Mouse (Mus musculus): ENCODE measurements around the gene Asna1. TPM values are rescaled to one million over a fixed set of nuclear protein-coding genes. Genes with fewer than 3 reads are reported as not detected.

The Asna1 gene
- polyA plus RNA-seq, 1 experiment from 2014 or later, result 113 TPM

DNA sequence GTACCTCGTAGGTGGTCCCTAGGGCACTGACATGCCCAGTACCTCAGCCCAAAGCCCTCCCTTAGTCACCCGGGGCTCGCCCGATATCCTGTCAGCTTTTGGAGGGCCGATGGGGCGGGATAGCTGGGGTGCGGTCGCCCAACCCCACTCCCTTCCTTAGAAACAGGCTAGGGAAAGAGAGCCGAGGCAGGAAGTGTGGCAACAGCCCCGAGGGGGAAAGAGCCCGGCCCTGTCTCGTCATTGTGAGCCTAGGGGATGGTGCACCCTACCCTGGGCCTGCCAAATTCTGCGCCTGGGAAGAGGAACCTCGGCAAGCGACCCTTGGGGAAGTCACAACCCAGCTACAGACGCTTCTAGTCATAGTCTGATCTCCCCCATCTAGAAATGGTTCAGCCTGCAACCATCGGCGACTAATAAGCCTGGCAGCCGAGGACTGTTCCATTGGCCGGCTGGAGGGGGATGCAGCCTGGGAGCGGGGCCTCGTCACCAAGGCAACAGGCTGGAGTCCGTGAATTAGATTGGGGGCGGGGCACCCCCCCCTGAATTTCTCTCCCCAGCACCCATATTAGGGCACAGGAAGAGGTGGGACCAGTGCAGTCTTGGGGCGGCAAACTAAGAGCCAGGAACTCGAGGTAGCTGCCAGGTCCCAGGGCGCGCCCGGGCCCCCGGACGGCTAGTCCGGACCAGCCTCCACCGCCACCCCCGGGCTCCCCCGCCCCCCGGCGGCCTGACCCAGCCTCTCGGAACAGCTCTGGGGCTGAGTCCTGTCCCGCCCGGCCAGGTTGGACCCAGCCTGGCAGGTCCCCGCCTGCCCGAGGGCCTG is 45.3 kb downstream of the Asna1 start:
- Histone ChIP-seq H3K4me2 (peak overlapping the region; percentile 99), H3K27ac (replicated peaks) (peak overlapping the region; percentile 90), H3K9me3 (no peaks in the 10 kb centered on the region), H3K9ac (peak overlapping the region; percentile 88), H3K36me3 (peaks cover 6% of the 10 kb centered on the region), H3K27me3 (replicated peaks) (no peaks in the 10 kb centered on the region), H3K4me1 (peaks cover 78% of the 10 kb centered on the region), H3K4me3 (peak overlapping the region; percentile 73)
- peak; percentile 6; the same call in 1 of the 2 replicates for ATAC-seq (ENCODE audit: extremely low read depth, insufficient number of reproducible peaks, low FRiP score, low TSS enrichment)
- 1% methylated on average over 42 of the region's 42 CpGs for WGBS

DNA sequence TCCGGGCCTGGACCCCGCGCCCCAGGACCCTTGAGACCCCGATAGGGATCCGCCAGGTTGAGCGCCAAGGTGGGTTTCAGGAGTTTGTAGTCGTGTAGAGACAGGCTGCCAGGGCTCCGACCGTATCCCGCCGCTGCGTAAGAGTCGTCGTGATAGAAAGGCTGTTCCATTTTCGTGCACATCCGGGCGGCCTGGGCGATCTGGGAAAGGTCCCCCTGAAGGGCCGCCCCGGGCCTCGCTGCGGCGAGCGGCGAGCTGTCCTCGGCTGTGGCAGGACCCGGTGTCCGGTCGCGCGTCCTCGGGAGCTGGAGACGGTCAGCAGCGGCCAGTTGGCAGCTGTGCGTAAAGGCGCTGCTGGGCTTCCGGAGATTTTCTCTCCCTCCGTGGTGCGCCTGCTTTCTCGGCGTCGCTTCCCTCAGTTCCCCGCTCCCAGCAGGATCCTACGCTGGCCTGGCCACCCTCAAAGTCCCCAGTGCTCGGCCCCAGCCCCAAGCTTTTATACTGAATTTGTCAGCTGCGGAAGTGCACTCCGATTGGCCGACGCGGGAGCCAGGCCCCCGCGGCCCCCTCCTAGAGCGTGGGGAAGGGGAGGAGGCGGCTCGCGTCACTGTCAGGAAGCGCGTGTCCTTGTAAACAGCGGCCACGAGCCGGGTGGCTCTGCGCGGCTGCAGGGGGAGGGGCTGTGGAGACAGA is 46.7 kb downstream of the Asna1 start, which contains the start of gene Junb:
Gene Junb, minus strand, starts transcription at position 471 of the 693 bp plus-strand sequence.
- Histone ChIP-seq H3K9me3 (no peaks in the 10 kb centered on the region), H3K4me1 (peaks cover 73% of the 10 kb centered on the region), H3K36me3 (peaks cover 20% of the 10 kb centered on the region), H3K4me2 (peak within 1 kb of the TSS; percentile 99), H3K27ac (replicated peaks) (peak within 1 kb of the TSS; percentile 90), H3K4me3 (peak within 1 kb of the TSS; percentile 73), H3K27me3 (replicated peaks) (no peaks in the 10 kb centered on the region), H3K9ac (peak within 1 kb of the TSS; percentile 88)
- ATAC-seq (ENCODE audit: extremely low read depth, insufficient number of reproducible peaks, low FRiP score, low TSS enrichment), result peak; percentile 52
- under 1% methylated on average over 63 of the region's 63 CpGs for WGBS

DNA sequence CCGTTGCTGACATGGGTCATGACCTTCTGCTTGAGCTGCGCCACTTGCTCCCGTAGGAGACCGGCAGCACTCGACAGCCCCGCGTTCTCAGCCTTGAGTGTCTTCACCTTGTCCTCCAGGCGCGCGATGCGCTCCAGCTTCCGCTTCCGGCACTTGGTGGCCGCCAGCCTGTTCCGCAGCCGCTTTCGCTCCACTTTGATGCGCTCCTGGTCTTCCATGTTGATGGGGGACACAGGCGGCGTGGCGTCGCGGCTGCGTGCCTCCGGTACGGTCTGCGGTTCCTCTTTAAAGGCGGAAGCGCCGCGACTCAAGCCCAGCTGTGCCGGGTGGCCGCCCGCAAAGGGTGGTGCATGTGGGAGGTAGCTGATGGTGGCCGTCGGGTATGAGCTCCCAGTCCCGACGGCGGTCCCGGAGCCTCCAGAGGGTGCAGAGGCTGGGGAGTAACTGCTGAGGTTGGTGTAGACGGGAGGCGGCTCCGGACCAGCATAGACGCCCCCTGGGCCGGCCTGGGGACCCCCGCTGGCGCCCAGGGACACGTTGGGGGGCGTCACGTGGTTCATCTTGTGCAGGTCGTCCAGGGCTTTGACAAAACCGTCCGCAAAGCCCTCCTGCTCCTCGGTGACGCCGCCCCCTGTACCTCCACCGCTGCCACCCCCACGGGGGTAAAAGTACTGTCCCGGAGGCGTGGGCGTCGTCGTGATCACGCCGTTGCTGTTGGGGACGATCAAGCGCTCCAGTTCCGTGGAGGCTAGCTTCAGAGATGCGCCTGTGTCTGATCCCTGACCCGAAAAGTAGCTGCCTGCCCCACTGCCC is 47.4 kb downstream of the Asna1 start:
- Histone ChIP-seq H3K27ac (replicated peaks) (peak overlapping the region; percentile 90), H3K36me3 (peaks cover 27% of the 10 kb centered on the region), H3K4me2 (peak overlapping the region; percentile 99), H3K4me1 (peaks cover 73% of the 10 kb centered on the region), H3K4me3 (peak overlapping the region; percentile 73), H3K9ac (peak overlapping the region; percentile 88), H3K27me3 (replicated peaks) (no peaks in the 10 kb centered on the region), H3K9me3 (no peaks in the 10 kb centered on the region)
- ATAC-seq (ENCODE audit: extremely low read depth, insufficient number of reproducible peaks, low FRiP score, low TSS enrichment), result no peak
- WGBS, result 1% methylated on average over 70 of the region's 70 CpGs

GRCm38 (mm10) chr8:84976763-84977434 is 48.2 kb downstream of the Asna1 start:
- WGBS, result 3% methylated on average over 25 of the region's 25 CpGs
- no peak for ATAC-seq (ENCODE audit: extremely low read depth, insufficient number of reproducible peaks, low FRiP score, low TSS enrichment)
- Histone ChIP-seq H3K36me3 (peaks cover 35% of the 10 kb centered on the region), H3K27me3 (replicated peaks) (no peaks in the 10 kb centered on the region), H3K4me2 (peak overlapping the region; percentile 99), H3K27ac (replicated peaks) (peak overlapping the region; percentile 90), H3K4me1 (peaks cover 69% of the 10 kb centered on the region), H3K9me3 (no peaks in the 10 kb centered on the region), H3K4me3 (peak overlapping the region; percentile 73), H3K9ac (peak overlapping the region; percentile 88)

GRCm38 (mm10) chr8:84976031-84976762 is 48.9 kb downstream of the Asna1 start:
- WGBS, result under 1% methylated on average over 58 of the region's 61 CpGs
- peak overlapping the region; percentile 88 for H3K9ac ChIP-seq
- peak; percentile 75 for ATAC-seq (ENCODE audit: extremely low read depth, insufficient number of reproducible peaks, low FRiP score, low TSS enrichment)
- H3K9me3 ChIP-seq, result no peaks in the 10 kb centered on the region
- peak overlapping the region; percentile 99 for H3K4me2 ChIP-seq
- H3K4me3 ChIP-seq, result peak overlapping the region; percentile 73
- no peaks in the 10 kb centered on the region for H3K27me3 ChIP-seq (replicated peaks)
- peaks cover 42% of the 10 kb centered on the region for H3K36me3 ChIP-seq
- peak overlapping the region; percentile 90 for H3K27ac ChIP-seq (replicated peaks)
- H3K4me1 ChIP-seq, result peaks cover 63% of the 10 kb centered on the region

DNA sequence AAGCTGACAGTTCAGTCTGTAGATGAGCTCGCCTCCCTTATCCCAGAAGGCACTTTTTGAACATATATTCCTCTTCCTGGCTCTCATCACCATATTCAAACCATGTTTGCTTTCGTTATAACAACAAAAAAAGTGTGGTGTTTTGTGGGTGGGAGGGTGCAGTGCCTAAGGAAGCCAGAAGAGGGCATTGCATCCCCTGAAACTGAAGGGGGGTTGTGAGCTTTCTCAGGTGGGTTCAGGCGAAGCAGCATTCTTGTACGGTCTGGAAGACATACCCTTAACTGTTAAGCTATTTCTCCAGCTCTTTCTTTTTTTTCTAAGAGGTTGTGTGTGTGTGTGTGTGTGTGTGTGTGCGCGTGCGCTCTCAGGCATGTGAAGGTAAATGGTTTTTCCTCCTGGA is 49.6 kb downstream of the Asna1 start:
- H3K4me3 ChIP-seq, result peak overlapping the region; percentile 73
- peaks cover 49% of the 10 kb centered on the region for H3K36me3 ChIP-seq
- 38% methylated on average over 7 of the region's 7 CpGs for WGBS
- ATAC-seq (ENCODE audit: extremely low read depth, insufficient number of reproducible peaks, low FRiP score, low TSS enrichment), result no peak
- no peaks in the 10 kb centered on the region for H3K27me3 ChIP-seq (replicated peaks)
- peaks cover 63% of the 10 kb centered on the region for H3K4me1 ChIP-seq
- peak overlapping the region; percentile 88 for H3K9ac ChIP-seq
- no peaks in the 10 kb centered on the region for H3K9me3 ChIP-seq
- H3K27ac ChIP-seq (replicated peaks), result peak overlapping the region; percentile 90
- H3K4me2 ChIP-seq, result peak overlapping the region; percentile 99

- peak overlapping the region; percentile 99 for H3K4me2 ChIP-seq
- 78% methylated on average over 8 of the region's 8 CpGs for WGBS
- no peaks in the 10 kb centered on the region for H3K9me3 ChIP-seq
- no peak for ATAC-seq (ENCODE audit: extremely low read depth, insufficient number of reproducible peaks, low FRiP score, low TSS enrichment)
- peak overlapping the region; percentile 90; the same call in 1 of the 2 replicates for H3K27ac ChIP-seq (replicated peaks)
- peak overlapping the region; percentile 88; the same call in 1 of the 2 replicates for H3K9ac ChIP-seq
- H3K4me1 ChIP-seq, result peaks cover 58% of the 10 kb centered on the region
- peaks cover 49% of the 10 kb centered on the region for H3K36me3 ChIP-seq
- peak overlapping the region; percentile 73 for H3K4me3 ChIP-seq
- H3K27me3 ChIP-seq (replicated peaks), result no peaks in the 10 kb centered on the region
These were observed 50.4 kb downstream of the Asna1 start for GRCm38 (mm10) chr8:84974543-84975142.

DNA sequence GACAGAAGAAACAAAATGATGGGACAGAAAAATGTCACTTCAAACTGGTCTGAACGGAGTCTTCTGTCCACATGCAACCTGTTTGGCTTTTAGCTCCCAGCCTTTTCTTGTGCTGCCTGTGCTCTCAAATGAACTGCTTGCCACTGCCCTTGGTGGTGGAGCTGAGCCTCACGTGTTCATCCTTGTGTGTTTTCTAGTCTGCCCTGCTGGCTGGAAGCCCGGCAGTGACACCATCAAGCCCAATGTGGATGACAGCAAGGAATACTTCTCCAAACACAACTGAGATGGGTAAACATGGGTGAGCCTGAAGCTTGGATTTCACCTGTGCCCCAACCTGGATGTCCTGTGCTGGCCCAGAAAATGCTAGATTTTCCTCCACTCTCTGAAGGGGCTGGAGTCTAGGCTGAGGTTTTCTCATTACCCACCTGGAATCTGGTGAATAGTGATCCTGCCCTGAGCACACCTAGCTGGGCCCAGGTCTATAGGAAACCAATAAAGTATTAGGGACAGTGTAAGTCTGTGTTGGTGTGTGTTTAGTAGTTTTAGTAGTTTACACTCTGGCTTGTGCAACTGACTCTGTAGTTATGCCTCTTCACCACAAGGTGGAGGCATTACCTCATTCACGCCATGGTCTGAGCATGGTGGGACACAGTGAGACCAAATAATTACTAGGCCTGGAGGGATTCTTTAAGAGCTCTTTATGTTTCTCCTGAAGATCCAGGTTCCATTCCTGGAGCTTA is 51.1 kb downstream of the Asna1 start:
- WGBS, result 63% methylated on average over 4 of the region's 4 CpGs
- peak overlapping the region; percentile 4; the same call in 1 of the 2 replicates for H3K27ac ChIP-seq (replicated peaks)

GRCm38 (mm10) chr8:84973079-84973478 is 52.0 kb downstream of the Asna1 start:
- Histone ChIP-seq H3K4me1 (peaks cover 51% of the 10 kb centered on the region), H3K4me3 (peak overlapping the region; percentile 21; the same call in 1 of the 2 replicates), H3K9ac (no peak overlapping the region), H3K9me3 (no peaks in the 10 kb centered on the region), H3K36me3 (peaks cover 49% of the 10 kb centered on the region), H3K4me2 (peak overlapping the region; percentile 99), H3K27me3 (replicated peaks) (no peaks in the 10 kb centered on the region), H3K27ac (replicated peaks) (peak overlapping the region; percentile 4; the same call in 1 of the 2 replicates)
- ATAC-seq (ENCODE audit: extremely low read depth, insufficient number of reproducible peaks, low FRiP score, low TSS enrichment), result no peak
- WGBS, result 90% methylated on average over 1 of the region's 1 CpGs

More for the DNA sequence above, 51.1 kb downstream of the Asna1 start:
- Histone ChIP-seq H3K4me1 (peaks cover 51% of the 10 kb centered on the region), H3K9me3 (no peaks in the 10 kb centered on the region), H3K4me2 (peak overlapping the region; percentile 99), H3K27me3 (replicated peaks) (no peaks in the 10 kb centered on the region), H3K36me3 (peaks cover 49% of the 10 kb centered on the region), H3K9ac (no peak overlapping the region), H3K4me3 (peak overlapping the region; percentile 21; the same call in 1 of the 2 replicates)
- no peak for ATAC-seq (ENCODE audit: extremely low read depth, insufficient number of reproducible peaks, low FRiP score, low TSS enrichment)
